Mouse (Mus musculus) heart, postnatal 0 days (tissue): Measurements from ENCODE around the gene Mrps16. TPM values are rescaled to one million over a fixed set of nuclear protein-coding genes. Genes with fewer than 3 reads are reported as not detected.
A peak's percentile ranks its signal among the peaks of the same experiment; 100 is the strongest.

ENCODE experiments used
- ATAC-seq: fragments of 200-750 bp; cut with Nextera tagmentation; 2 replicates; pipeline ENCODE4 v1.8.0; 2017; ENCODE audit warnings: low read depth, moderate number of reproducible peaks, moderate library complexity; ENCODE audit not compliant: insufficient read depth
- DNase-seq: peaks from one replicate; pipeline ENCODE4 v3.0.0-alpha.2; 2016; ENCODE audit warnings: low spot score
- H3K27ac ChIP-seq: fragments of 300-500 bp; sonication (generic); 2 replicates; pipeline ENCODE4 v1.5.1; 2014; ENCODE audit warnings: low read depth, mild to moderate bottlenecking
- H3K27me3 ChIP-seq: fragments of 300-500 bp; sonication (generic); 2 replicates; pipeline ENCODE4 v1.6.1; 2014; ENCODE audit warnings: low read length, mixed read lengths; ENCODE audit not compliant: control insufficient read depth, insufficient read depth
- H3K36me3 ChIP-seq: fragments of 300-500 bp; sonication (generic); replicated peaks from 2 replicates; pipeline ENCODE4 v1.6.1; 2014; ENCODE audit warnings: low read length, mixed read lengths; ENCODE audit not compliant: control insufficient read depth, insufficient read depth
- H3K4me1 ChIP-seq: fragments of 300-500 bp; sonication (generic); 2 replicates; pipeline ENCODE4 v1.6.1; 2014; ENCODE audit warnings: antibody characterized with exemption; ENCODE audit not compliant: control insufficient read depth, insufficient read depth
- H3K4me2 ChIP-seq: fragments of 300-500 bp; sonication (generic); 2 replicates; pipeline ENCODE4 v1.6.1; 2014; ENCODE audit warnings: low read depth, mild to moderate bottlenecking, low read length, moderate library complexity
- H3K4me3 ChIP-seq: fragments of 300-500 bp; sonication (generic); 2 replicates; pipeline ENCODE4 v1.5.1; 2014; ENCODE audit warnings: low read depth, low read length
- H3K9ac ChIP-seq: fragments of 300-500 bp; sonication (generic); replicated peaks from 2 replicates; pipeline ENCODE4 v1.6.1; 2014; ENCODE audit warnings: low read depth, low read length, mixed read lengths
- H3K9me3 ChIP-seq: fragments of 300-500 bp; sonication (generic); replicated peaks from 2 replicates; pipeline ENCODE4 v1.6.1; 2016; ENCODE audit warnings: low read length; ENCODE audit not compliant: control insufficient read depth
- CTCF ChIP-seq: IDR thresholded peaks from 2 replicates; pipeline ENCODE4 v1.5.1; 2016; ENCODE audit warnings: antibody characterized with exemption, control low read depth, low read depth
- EP300 ChIP-seq: IDR thresholded peaks from 2 replicates; pipeline ENCODE4 v1.6.1; 2016; ENCODE audit warnings: antibody characterized with exemption, low read depth
- WGBS: fragments of 180-500 bp; shearing (Covaris S2); extraction: QIAGEN DNeasy Blood & Tissue Kit; methylation state at CpG from one replicate; pipeline ENCODE4 v1.1.7; 2014; 5-methylcytosine and 5-hydroxymethylcytosine counted together
- polyA plus RNA-seq: library from polyadenylated mRNA; unstranded; fragments of >200 nt; fragmentation: Nextera tagmentation; extraction: Ambion mirVana; gene quantifications from 2 replicates; pipeline ENCODE4 v1.2.1, GENCODE M21; 2015
- total RNA-seq: library from RNA; depleted of rRNA; stranded (reverse); fragments of >200 nt; gene quantifications from 2 replicates; pipeline ENCODE4 v1.2.3, GENCODE M21; 2014; ENCODE audit warnings: low replicate concordance

Gene Mrps16
- total and polyA plus RNA-seq, 2 experiments from 2014 or later: 79.3 to 122 TPM

GRCm38 (mm10) chr14:20347991-20348541 is 45.4 kb downstream of the Mrps16 start, which contains the start of the genes Ecd and Fam149b:
Gene Ecd (minus strand): TSS chr14:20348121.
Gene Fam149b (plus strand): TSS chr14:20348162.
- ATAC-seq: peak; percentile 98
- H3K27ac ChIP-seq: peak within 1 kb of the TSS; percentile 97
- H3K36me3 ChIP-seq: peaks cover 26% of the 10 kb centered on the region
- WGBS: under 1% methylated on average over 42 of the region's 42 CpGs
- DNase-seq: peak; percentile 96
- H3K27me3 ChIP-seq: no peaks in the 10 kb centered on the region
- TF ChIP-seq CTCF (peak; percentile 42), EP300 (peak; percentile 13; the same call in 1 of the 2 replicates)
- H3K4me1 ChIP-seq: peaks cover 14% of the 10 kb centered on the region
- no peaks in the 10 kb centered on the region for H3K9me3 ChIP-seq
- H3K4me3 ChIP-seq: peak within 1 kb of the TSS; percentile 88
- H3K4me2 ChIP-seq: peak within 1 kb of the TSS; percentile 86
- peak within 1 kb of the TSS; percentile 93 for H3K9ac ChIP-seq

GRCm38 (mm10) chr14:20347441-20347990 is 45.9 kb downstream of the Mrps16 start:
- ATAC-seq: peak; percentile 36
- DNase-seq: peak; percentile 34
- Histone ChIP-seq H3K4me1 (peaks cover 14% of the 10 kb centered on the region), H3K9me3 (no peaks in the 10 kb centered on the region), H3K4me2 (peak overlapping the region; percentile 86), H3K27ac (peak overlapping the region; percentile 97), H3K36me3 (peaks cover 25% of the 10 kb centered on the region), H3K27me3 (no peaks in the 10 kb centered on the region), H3K9ac (peak overlapping the region; percentile 93), H3K4me3 (peak overlapping the region; percentile 88)
- WGBS: 5% methylated on average over 15 of the region's 15 CpGs
- TF ChIP-seq EP300: no peak
- TF ChIP-seq CTCF: no peak

- Histone ChIP-seq H3K4me1 (peaks cover 14% of the 10 kb centered on the region), H3K9ac (no peak overlapping the region), H3K36me3 (peaks cover 26% of the 10 kb centered on the region), H3K27ac (no peak overlapping the region), H3K9me3 (no peaks in the 10 kb centered on the region), H3K4me2 (no peak overlapping the region), H3K27me3 (no peaks in the 10 kb centered on the region), H3K4me3 (no peak overlapping the region)
- ATAC-seq (no peak), DNase-seq (no peak)
- 78% methylated on average over 9 of the region's 9 CpGs for WGBS
- TF ChIP-seq EP300: no peak
- TF ChIP-seq CTCF: no peak
Measured at GRCm38 (mm10) chr14:20345885-20346284, 47.5 kb downstream of the Mrps16 start.

GRCm38 (mm10) chr14:20340866-20341265 is 52.6 kb downstream of the Mrps16 start:
- Histone ChIP-seq H3K36me3 (peaks cover 52% of the 10 kb centered on the region), H3K27ac (no peak overlapping the region), H3K4me3 (no peak overlapping the region), H3K4me2 (no peak overlapping the region), H3K9me3 (no peaks in the 10 kb centered on the region), H3K4me1 (no peaks in the 10 kb centered on the region), H3K9ac (no peak overlapping the region), H3K27me3 (no peaks in the 10 kb centered on the region)
- TF ChIP-seq CTCF (no peak), EP300 (no peak)
- ATAC-seq (no peak), DNase-seq (no peak)
- WGBS: 80% methylated on average over 7 of the region's 7 CpGs

GRCm38 (mm10) chr14:20340149-20340548 is 53.3 kb downstream of the Mrps16 start:
- ATAC-seq: 0 out of 2 replicates have a peak, but pooled peaks have one; percentile 36
- 85% methylated on average over 8 of the region's 8 CpGs for WGBS
- Histone ChIP-seq H3K4me1 (no peaks in the 10 kb centered on the region), H3K27ac (no peak overlapping the region), H3K27me3 (no peaks in the 10 kb centered on the region), H3K9me3 (no peaks in the 10 kb centered on the region), H3K36me3 (peaks cover 59% of the 10 kb centered on the region), H3K4me3 (no peak overlapping the region), H3K4me2 (no peak overlapping the region), H3K9ac (no peak overlapping the region)
- peak; percentile 16 for DNase-seq
- TF ChIP-seq EP300 (no peak), CTCF (peak; percentile 51)
